Mouse (Mus musculus) heart, postnatal 0 days (tissue): ENCODE results near the gene Pwwp2b. TPM values are rescaled to one million over a fixed set of nuclear protein-coding genes. Genes with fewer than 3 reads are reported as not detected.

Experiments
- ATAC-seq: fragments of 200-750 bp; cut with Nextera tagmentation; 2 replicates; pipeline ENCODE4 v1.8.0; 2017; ENCODE audit warnings: low read depth, moderate number of reproducible peaks, moderate library complexity; ENCODE audit not compliant: insufficient read depth
- DNase-seq: peaks from one replicate; pipeline ENCODE4 v3.0.0-alpha.2; 2016; ENCODE audit warnings: low spot score
- H3K27ac ChIP-seq: fragments of 300-500 bp; sonication (generic); 2 replicates; pipeline ENCODE4 v1.5.1; 2014; ENCODE audit warnings: low read depth, mild to moderate bottlenecking
- H3K27me3 ChIP-seq: fragments of 300-500 bp; sonication (generic); 2 replicates; pipeline ENCODE4 v1.6.1; 2014; ENCODE audit warnings: low read length, mixed read lengths; ENCODE audit not compliant: control insufficient read depth, insufficient read depth
- H3K36me3 ChIP-seq: fragments of 300-500 bp; sonication (generic); replicated peaks from 2 replicates; pipeline ENCODE4 v1.6.1; 2014; ENCODE audit warnings: low read length, mixed read lengths; ENCODE audit not compliant: control insufficient read depth, insufficient read depth
- H3K4me1 ChIP-seq: fragments of 300-500 bp; sonication (generic); 2 replicates; pipeline ENCODE4 v1.6.1; 2014; ENCODE audit warnings: antibody characterized with exemption; ENCODE audit not compliant: control insufficient read depth, insufficient read depth
- H3K4me2 ChIP-seq: fragments of 300-500 bp; sonication (generic); 2 replicates; pipeline ENCODE4 v1.6.1; 2014; ENCODE audit warnings: low read depth, mild to moderate bottlenecking, low read length, moderate library complexity
- H3K4me3 ChIP-seq: fragments of 300-500 bp; sonication (generic); 2 replicates; pipeline ENCODE4 v1.5.1; 2014; ENCODE audit warnings: low read depth, low read length
- H3K9ac ChIP-seq: fragments of 300-500 bp; sonication (generic); replicated peaks from 2 replicates; pipeline ENCODE4 v1.6.1; 2014; ENCODE audit warnings: low read depth, low read length, mixed read lengths
- H3K9me3 ChIP-seq: fragments of 300-500 bp; sonication (generic); replicated peaks from 2 replicates; pipeline ENCODE4 v1.6.1; 2016; ENCODE audit warnings: low read length; ENCODE audit not compliant: control insufficient read depth
- CTCF ChIP-seq: IDR thresholded peaks from 2 replicates; pipeline ENCODE4 v1.5.1; 2016; ENCODE audit warnings: antibody characterized with exemption, control low read depth, low read depth
- EP300 ChIP-seq: IDR thresholded peaks from 2 replicates; pipeline ENCODE4 v1.6.1; 2016; ENCODE audit warnings: antibody characterized with exemption, low read depth
- WGBS: fragments of 180-500 bp; shearing (Covaris S2); extraction: QIAGEN DNeasy Blood & Tissue Kit; methylation state at CpG from one replicate; pipeline ENCODE4 v1.1.7; 2014; 5-methylcytosine and 5-hydroxymethylcytosine counted together
- polyA plus RNA-seq: library from polyadenylated mRNA; unstranded; fragments of >200 nt; fragmentation: Nextera tagmentation; extraction: Ambion mirVana; gene quantifications from 2 replicates; pipeline ENCODE4 v1.2.1, GENCODE M21; 2015
- total RNA-seq: library from RNA; depleted of rRNA; stranded (reverse); fragments of >200 nt; gene quantifications from 2 replicates; pipeline ENCODE4 v1.2.3, GENCODE M21; 2014; ENCODE audit warnings: low replicate concordance; rRNA removed

Pwwp2b gene
- total and polyA plus RNA-seq, 2 experiments from 2014 or later: 7.4 to 9.4 TPM

- H3K4me2 ChIP-seq: no peak overlapping the region
- DNase-seq (peak; percentile 46), ATAC-seq (peak; percentile 50)
- TF ChIP-seq EP300: no peak
- TF ChIP-seq CTCF: peak; percentile 26
- peak overlapping the region; percentile 57; the same call in 1 of the 2 replicates for H3K27ac ChIP-seq
- no peak overlapping the region for H3K4me3 ChIP-seq
- H3K27me3 ChIP-seq: no peaks in the 10 kb centered on the region
- H3K9ac ChIP-seq: no peak overlapping the region
- no peaks in the 10 kb centered on the region for H3K9me3 ChIP-seq
- peaks cover 33% of the 10 kb centered on the region for H3K4me1 ChIP-seq
- 30% methylated on average over 2 of the region's 2 CpGs for WGBS
- no peaks in the 10 kb centered on the region for H3K36me3 ChIP-seq
These were observed 60.8 kb downstream of the Pwwp2b start for GRCm38 (mm10) chr7:139309106-139309505.

- H3K4me2 ChIP-seq: no peak overlapping the region
- no peak overlapping the region for H3K4me3 ChIP-seq
- WGBS: 25% methylated on average over 6 of the region's 6 CpGs
- no peaks in the 10 kb centered on the region for H3K27me3 ChIP-seq
- DNase-seq (peak; percentile 87), ATAC-seq (peak; percentile 88)
- TF ChIP-seq CTCF: no peak
- TF ChIP-seq EP300: peak; percentile 32; the same call in 1 of the 2 replicates
- H3K9ac ChIP-seq: no peak overlapping the region
- H3K9me3 ChIP-seq: no peaks in the 10 kb centered on the region
- no peaks in the 10 kb centered on the region for H3K36me3 ChIP-seq
- H3K4me1 ChIP-seq: peaks cover 29% of the 10 kb centered on the region
- H3K27ac ChIP-seq: peak overlapping the region; percentile 91
These were observed 62.2 kb downstream of the Pwwp2b start for GRCm38 (mm10) chr7:139310487-139310951.

- Histone ChIP-seq H3K9ac (no peak overlapping the region), H3K36me3 (no peaks in the 10 kb centered on the region), H3K4me2 (no peak overlapping the region), H3K4me1 (peaks cover 29% of the 10 kb centered on the region), H3K4me3 (no peak overlapping the region), H3K9me3 (no peaks in the 10 kb centered on the region), H3K27me3 (no peaks in the 10 kb centered on the region), H3K27ac (no peak overlapping the region)
- ATAC-seq (no peak), DNase-seq (no peak)
- TF ChIP-seq CTCF: no peak
- no peak for TF ChIP-seq EP300
- WGBS: 80% methylated on average over 5 of the region's 5 CpGs
These were observed 64.4 kb downstream of the Pwwp2b start for GRCm38 (mm10) chr7:139312686-139313085.

GRCm38 (mm10) chr7:139313413-139313812 lies 65.1 kb downstream of the Pwwp2b start:
- 71% methylated on average over 5 of the region's 5 CpGs for WGBS
- peaks cover 32% of the 10 kb centered on the region for H3K4me1 ChIP-seq
- no peak overlapping the region for H3K4me3 ChIP-seq
- no peak overlapping the region for H3K9ac ChIP-seq
- no peak overlapping the region for H3K27ac ChIP-seq
- DNase-seq (no peak), ATAC-seq (no peak)
- TF ChIP-seq CTCF: peak; percentile 44
- TF ChIP-seq EP300: no peak
- no peaks in the 10 kb centered on the region for H3K9me3 ChIP-seq
- H3K4me2 ChIP-seq: no peak overlapping the region
- no peaks in the 10 kb centered on the region for H3K27me3 ChIP-seq
- no peaks in the 10 kb centered on the region for H3K36me3 ChIP-seq

GRCm38 (mm10) chr7:139314716-139315115 lies 66.4 kb downstream of the Pwwp2b start:
- Histone ChIP-seq H3K9me3 (no peaks in the 10 kb centered on the region), H3K36me3 (no peaks in the 10 kb centered on the region), H3K27ac (no peak overlapping the region), H3K4me2 (no peak overlapping the region), H3K4me1 (peaks cover 22% of the 10 kb centered on the region; the same call in 1 of the 2 replicates), H3K4me3 (no peak overlapping the region), H3K27me3 (no peaks in the 10 kb centered on the region), H3K9ac (no peak overlapping the region)
- DNase-seq: no peak
- WGBS: 76% methylated on average over 3 of the region's 3 CpGs
- TF ChIP-seq EP300 (no peak), CTCF (no peak)
- ATAC-seq: no peak

- H3K4me3 ChIP-seq: no peak overlapping the region
- WGBS: 14% methylated on average over 1 of the region's 1 CpGs
- DNase-seq (peak; percentile 89), ATAC-seq (peak; percentile 91)
- H3K27ac ChIP-seq: peak overlapping the region; percentile 93
- H3K9me3 ChIP-seq: no peaks in the 10 kb centered on the region
- no peaks in the 10 kb centered on the region for H3K27me3 ChIP-seq
- no peak overlapping the region for H3K9ac ChIP-seq
- H3K36me3 ChIP-seq: no peaks in the 10 kb centered on the region
- H3K4me1 ChIP-seq: peaks cover 22% of the 10 kb centered on the region
- TF ChIP-seq CTCF: no peak
- TF ChIP-seq EP300: no peak; the same call in 1 of the 2 replicates
- H3K4me2 ChIP-seq: no peak overlapping the region
These were observed 70.7 kb downstream of the Pwwp2b start for GRCm38 (mm10) chr7:139319006-139319411.

Other genes with a start within 250 kb of the Pwwp2b start
- gene Dpysl4, start 162.5 kb upstream of the Pwwp2b start, total RNA-seq: 0.11 and 4.1 TPM in 2 replicates
- gene Dpysl4, start 162.5 kb upstream of the Pwwp2b start, polyA plus RNA-seq: 0.75 and 1.3 TPM in 2 replicates
- 1.9 and 2.9 TPM in 2 replicates for gene Lrrc27, start 35.5 kb upstream of the Pwwp2b start, total RNA-seq
- gene Lrrc27, start 35.5 kb upstream of the Pwwp2b start, polyA plus RNA-seq: 3.9 and 5.0 TPM in 2 replicates
- gene Stk32c, start 35.2 kb upstream of the Pwwp2b start, total RNA-seq: 0.31 and 0.42 TPM in 2 replicates
- gene Stk32c, start 35.2 kb upstream of the Pwwp2b start, polyA plus RNA-seq: 0.08 TPM in 1 of 2 replicates, not detected in the other
- gene Inpp5a, start 140.6 kb downstream of the Pwwp2b start, total RNA-seq: 43.4 and 44.1 TPM in 2 replicates
- gene Inpp5a, start 140.6 kb downstream of the Pwwp2b start, polyA plus RNA-seq: 57.9 and 65.2 TPM in 2 replicates